8 mouse cellular contexts compared by ENCODE assay signal in genomic region chr13:117026276-117026780, GRCm38 (mm10). TPM values are rescaled to one million over a fixed set of nuclear protein-coding genes. Genes with fewer than 3 reads are reported as not detected.
DNase-seq lines count a peak whose midpoint lies in the region; ATAC-seq and TF ChIP-seq lines count a peak whose summit lies in the region.

No protein-coding gene starts in this region.

- 77% methylated on average over 7 of the region's 7 CpGs for WGBS in heart, postnatal 0 days
- 50% methylated on average over 7 of the region's 7 CpGs for WGBS in limb, embryonic 10.5 days
- WGBS in neural tube, embryonic 12.5 days: 57% methylated on average over 7 of the region's 7 CpGs

- H3K27me3 ChIP-seq in heart, postnatal 0 days (ENCODE audit: control insufficient read depth, insufficient read depth, low read length): no peaks in the 10 kb centered on the region
- H3K27me3 ChIP-seq in limb, embryonic 10.5 days (ENCODE audit: low read depth, poor library complexity, severe bottlenecking): peaks cover 18% of the 10 kb centered on the region
- no peaks in the 10 kb centered on the region for H3K27me3 ChIP-seq in neural tube, embryonic 12.5 days (replicated peaks)

- H3K4me3 ChIP-seq in heart, postnatal 0 days (ENCODE audit: low read depth, low read length): peak overlapping the region; percentile 98; the same call in 1 of the 2 replicates
- peak overlapping the region; percentile 80; the same call in 1 of the 2 replicates for H3K4me3 ChIP-seq in embryonic fibroblast, embryonic 13.5 days (ENCODE audit: insufficient read depth, low read length)
- peak overlapping the region; percentile 85 for H3K4me3 ChIP-seq in limb, embryonic 10.5 days
- H3K4me3 ChIP-seq in neural tube, embryonic 12.5 days: no peak overlapping the region

- DNase-seq in heart, postnatal 0 days (ENCODE audit: low spot score): no peak
- no peak for DNase-seq in heart, adult 18-20 months
- no peak for DNase-seq in limb, embryonic 10.5 days (ENCODE audit: low spot score)
- no peak for DNase-seq in thymus, postnatal 14 days
- DNase-seq in testis, postnatal 10 days (ENCODE audit: low spot score): no peak

- no peaks in the 10 kb centered on the region for H3K9me3 ChIP-seq in heart, postnatal 0 days (replicated peaks; ENCODE audit: control insufficient read depth, low read length)
- H3K9me3 ChIP-seq in limb, embryonic 10.5 days (replicated peaks): no peaks in the 10 kb centered on the region
- H3K9me3 ChIP-seq in neural tube, embryonic 12.5 days: no peaks in the 10 kb centered on the region

- TF ChIP-seq EP300 in heart, postnatal 0 days (IDR thresholded peaks at IDR 0.05; ENCODE audit: low read depth): no peak

- no peak overlapping the region for H3K27ac ChIP-seq in heart, postnatal 0 days (ENCODE audit: low read depth)
- H3K27ac ChIP-seq in embryonic fibroblast, embryonic 13.5 days (ENCODE audit: insufficient read depth, low read length): peak overlapping the region; percentile 75
- peak overlapping the region; percentile 98; the same call in 1 of the 2 replicates for H3K27ac ChIP-seq in limb, embryonic 10.5 days
- no peak overlapping the region for H3K27ac ChIP-seq in neural tube, embryonic 12.5 days

- no peak for TF ChIP-seq CTCF in heart, postnatal 0 days (IDR thresholded peaks at IDR 0.05; ENCODE audit: low read depth)
- TF ChIP-seq CTCF in embryonic fibroblast, embryonic 13.5 days (IDR thresholded peaks at IDR 0.05; ENCODE audit: borderline replicate concordance, insufficient read depth, low read length): no peak

- ATAC-seq in heart, postnatal 0 days (ENCODE audit: insufficient read depth, low read depth): no peak
- no peak for ATAC-seq in neural tube, embryonic 12.5 days (ENCODE audit: low FRiP score, low read depth)
- ATAC-seq in erythroid progenitor cell, adult 5-6 weeks (replicated peaks; ENCODE audit: low FRiP score, poor library complexity, severe bottlenecking): no peak

- no peak for TF ChIP-seq POLR2A in embryonic fibroblast, embryonic 13.5 days (IDR thresholded peaks at IDR 0.05; ENCODE audit: low read depth, low read length)

- no peaks in the 10 kb centered on the region for H3K36me3 ChIP-seq in heart, postnatal 0 days (replicated peaks; ENCODE audit: control insufficient read depth, insufficient read depth, low read length)
- no peaks in the 10 kb centered on the region for H3K36me3 ChIP-seq in limb, embryonic 10.5 days
- no peaks in the 10 kb centered on the region for H3K36me3 ChIP-seq in neural tube, embryonic 12.5 days

- H3K4me2 ChIP-seq in heart, postnatal 0 days (ENCODE audit: low read depth, low read length): peak overlapping the region; percentile 99; the same call in 1 of the 2 replicates
- peak overlapping the region; percentile 73 for H3K4me2 ChIP-seq in neural tube, embryonic 12.5 days (replicated peaks)

- H3K4me1 ChIP-seq in heart, postnatal 0 days (ENCODE audit: control insufficient read depth, insufficient read depth): peaks cover 8% of the 10 kb centered on the region; the same call in 1 of the 2 replicates
- peaks cover 8% of the 10 kb centered on the region; the same call in 1 of the 2 replicates for H3K4me1 ChIP-seq in embryonic fibroblast, embryonic 13.5 days (ENCODE audit: control insufficient read depth, insufficient read depth, low read length)
- peaks cover 25% of the 10 kb centered on the region for H3K4me1 ChIP-seq in limb, embryonic 10.5 days
- 0 out of 2 replicates have a peak, but pooled peaks cover under 1% of the 10 kb centered on the region for H3K4me1 ChIP-seq in neural tube, embryonic 12.5 days

- peak overlapping the region; percentile 87; the same call in 1 of the 2 replicates for H3K9ac ChIP-seq in heart, postnatal 0 days (replicated peaks; ENCODE audit: low read depth, low read length)
- H3K9ac ChIP-seq in neural tube, embryonic 12.5 days: no peak overlapping the region

RNA-seq across cellular contexts. Expression of gene Parp8, which starts 1.0 kb away (rescaled TPM):
- 7.5 and 11.0 TPM in 2 replicates for total RNA-seq in heart, postnatal 0 days (2014; rRNA removed; ENCODE audit: low replicate concordance)
- polyA plus RNA-seq in heart, postnatal 0 days (2015; fragmentation: Nextera tagmentation; extraction: Ambion mirVana): 7.9 and 8.4 TPM in 2 replicates
- total RNA-seq in heart, adult 18-20 months (2021): 1 to 10 TPM; 8.1 to 9.0 TPM
- 44.3 and 54.2 TPM in 2 replicates for polyA plus RNA-seq in embryonic fibroblast, embryonic 13.5 days (2011; ENCODE audit: insufficient read length, low read depth, missing spikeins)
- 11.1 and 14.7 TPM in 2 replicates for polyA plus RNA-seq in limb, embryonic 10.5 days (2016; fragmentation: Nextera tagmentation; extraction: Ambion mirVana)
- polyA plus RNA-seq in neural tube, embryonic 12.5 days (2016; fragmentation: Nextera tagmentation; extraction: Ambion mirVana): 17.3 and 19.5 TPM in 2 replicates
- total RNA-seq in erythroid progenitor cell, adult 5-6 weeks (2015; ENCODE audit: low replicate concordance): 9.7 and 22.6 TPM in 2 replicates
- 7.1 and 11.2 TPM in 2 replicates for total RNA-seq in erythroid progenitor cell, adult 5-6 weeks (2017; ENCODE audit: low replicate concordance)

Comparison
In these comparisons a context has a peak if more than half of its experiments do, and no peak if none do; other contexts are left out.
1. H3K27ac ChIP-seq: peak in embryonic fibroblast, embryonic 13.5 days (single experiment) and limb, embryonic 10.5 days (single experiment); none in heart, postnatal 0 days (single experiment) and neural tube, embryonic 12.5 days (single experiment).